Mouse (Mus musculus) neural tube, embryonic 15.5 days (tissue): ENCODE measurements around the gene Ly6g5b. TPM values are rescaled to one million over a fixed set of nuclear protein-coding genes. Genes with fewer than 3 reads are reported as not detected.

ENCODE experiments used
- ATAC-seq: fragments of 200-750 bp; cut with Nextera tagmentation; 2 replicates; pipeline ENCODE4 v1.8.0; 2017; ENCODE audit warnings: mild to moderate bottlenecking, moderate TSS enrichment, moderate library complexity; ENCODE audit not compliant: low FRiP score
- H3K27ac ChIP-seq: fragments of 300-500 bp; sonication (generic); replicated peaks from 2 replicates; pipeline ENCODE4 v1.5.1; 2015; ENCODE audit warnings: mild to moderate bottlenecking, inconsistent platforms
- H3K27me3 ChIP-seq: fragments of 300-500 bp; sonication (generic); replicated peaks from 2 replicates; pipeline ENCODE4 v1.6.1; 2015; ENCODE audit warnings: inconsistent platforms
- H3K36me3 ChIP-seq: fragments of 300-500 bp; sonication (generic); 2 replicates; pipeline ENCODE4 v1.6.1; 2015; ENCODE audit warnings: inconsistent platforms
- H3K4me1 ChIP-seq: fragments of 300-500 bp; sonication (generic); 2 replicates; pipeline ENCODE4 v1.6.1; 2015; ENCODE audit warnings: inconsistent platforms
- H3K4me2 ChIP-seq: fragments of 300-500 bp; sonication (generic); 2 replicates; pipeline ENCODE4 v1.6.1; 2015; ENCODE audit warnings: inconsistent platforms, mild to moderate bottlenecking, moderate library complexity
- H3K4me3 ChIP-seq: fragments of 300-500 bp; sonication (generic); replicated peaks from 2 replicates; pipeline ENCODE4 v1.5.1; 2015; ENCODE audit warnings: mild to moderate bottlenecking, inconsistent platforms
- H3K9ac ChIP-seq: fragments of 300-500 bp; sonication (generic); replicated peaks from 2 replicates; pipeline ENCODE4 v1.6.1; 2015; ENCODE audit warnings: mild to moderate bottlenecking, inconsistent platforms
- H3K9me3 ChIP-seq: fragments of 300-500 bp; sonication (generic); replicated peaks from 2 replicates; pipeline ENCODE4 v1.6.1; 2016; ENCODE audit warnings: inconsistent platforms
- WGBS: fragments of 180-500 bp; shearing (Covaris S2); methylation state at CpG from one replicate; pipeline ENCODE4 v1.1.7; 2015; ENCODE audit warnings: mixed read lengths; 5-methylcytosine and 5-hydroxymethylcytosine counted together
- polyA plus RNA-seq: library from polyadenylated mRNA; unstranded; fragments of >200 nt; fragmentation: Nextera tagmentation; extraction: Ambion mirVana; gene quantifications from 2 replicates; pipeline ENCODE4 v1.2.1, GENCODE M21; 2015

The Ly6g5b gene
- polyA plus RNA-seq, 1 experiment from 2014 or later: 1.5 TPM

DNA sequence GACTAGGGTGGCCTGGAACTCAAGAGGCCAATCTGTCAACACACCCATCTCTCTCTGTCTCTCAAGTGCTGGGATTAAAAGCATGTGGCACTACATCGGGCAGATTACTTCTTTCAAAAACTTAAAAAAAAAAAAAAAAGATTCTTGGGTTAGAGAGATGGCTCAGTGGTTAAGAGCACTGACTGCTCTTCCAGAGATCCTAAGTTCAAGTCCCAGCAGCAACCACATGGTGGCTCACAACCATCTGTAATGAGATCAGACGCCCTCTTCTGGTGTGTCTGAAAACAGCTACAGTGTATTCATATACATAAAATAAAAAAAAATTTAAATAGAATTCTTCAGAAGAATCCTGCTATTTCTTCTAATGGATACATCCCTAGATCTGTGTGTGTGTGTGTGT is 27.1 kb downstream of the Ly6g5b start:
- H3K9me3 ChIP-seq: no peaks in the 10 kb centered on the region
- peaks cover 22% of the 10 kb centered on the region for H3K36me3 ChIP-seq
- H3K4me3 ChIP-seq: no peak overlapping the region
- ATAC-seq: no peak
- H3K27ac ChIP-seq: no peak overlapping the region
- H3K4me2 ChIP-seq: no peak overlapping the region
- H3K9ac ChIP-seq: no peak overlapping the region
- 56% methylated on average over 2 of the region's 2 CpGs for WGBS
- no peaks in the 10 kb centered on the region for H3K27me3 ChIP-seq
- H3K4me1 ChIP-seq: peaks cover 15% of the 10 kb centered on the region

DNA sequence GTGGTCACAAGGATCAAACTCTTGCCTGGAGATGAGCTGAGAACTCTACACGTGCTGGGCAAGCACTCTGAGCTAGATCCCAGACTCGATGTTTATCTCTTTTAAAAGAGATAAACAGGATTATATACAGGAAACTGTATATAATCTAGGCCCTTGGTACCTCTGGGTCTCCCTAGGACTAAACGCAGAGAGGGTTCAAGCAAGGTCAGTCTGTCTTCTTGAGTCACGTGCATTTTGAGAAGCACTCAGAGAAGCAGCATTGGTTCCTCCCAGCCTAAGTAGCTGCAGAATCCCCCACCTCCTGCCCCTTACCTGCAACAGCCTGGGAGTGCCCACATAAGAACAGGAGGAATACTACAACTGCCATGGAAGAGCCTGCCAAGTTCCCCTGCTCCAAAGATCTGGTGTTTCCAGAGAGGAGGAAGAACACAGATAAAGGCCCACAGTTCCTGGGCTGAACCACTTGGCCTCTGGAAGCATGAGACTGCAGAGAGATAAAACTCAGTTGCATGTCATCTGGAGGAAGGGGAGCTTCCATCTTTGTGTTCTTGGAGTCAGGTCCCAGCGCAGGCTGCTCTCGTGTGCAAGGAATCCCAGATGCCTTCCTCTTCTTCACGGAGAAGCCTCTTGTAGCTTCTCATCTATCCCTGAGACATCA is 29.9 kb downstream of the Ly6g5b start, which contains the start of gene Ly6g6f:
Ly6g6f (minus strand) TSS at position 403 of the 658 bp plus-strand sequence.
- Histone ChIP-seq H3K4me1 (peaks cover 8% of the 10 kb centered on the region), H3K9me3 (no peaks in the 10 kb centered on the region), H3K4me3 (no peak within 1 kb of the TSS), H3K36me3 (no peaks in the 10 kb centered on the region), H3K9ac (no peak within 1 kb of the TSS), H3K27me3 (no peaks in the 10 kb centered on the region), H3K27ac (no peak within 1 kb of the TSS), H3K4me2 (no peak within 1 kb of the TSS)
- WGBS: 83% methylated on average over 7 of the region's 7 CpGs
- ATAC-seq: no peak

DNA sequence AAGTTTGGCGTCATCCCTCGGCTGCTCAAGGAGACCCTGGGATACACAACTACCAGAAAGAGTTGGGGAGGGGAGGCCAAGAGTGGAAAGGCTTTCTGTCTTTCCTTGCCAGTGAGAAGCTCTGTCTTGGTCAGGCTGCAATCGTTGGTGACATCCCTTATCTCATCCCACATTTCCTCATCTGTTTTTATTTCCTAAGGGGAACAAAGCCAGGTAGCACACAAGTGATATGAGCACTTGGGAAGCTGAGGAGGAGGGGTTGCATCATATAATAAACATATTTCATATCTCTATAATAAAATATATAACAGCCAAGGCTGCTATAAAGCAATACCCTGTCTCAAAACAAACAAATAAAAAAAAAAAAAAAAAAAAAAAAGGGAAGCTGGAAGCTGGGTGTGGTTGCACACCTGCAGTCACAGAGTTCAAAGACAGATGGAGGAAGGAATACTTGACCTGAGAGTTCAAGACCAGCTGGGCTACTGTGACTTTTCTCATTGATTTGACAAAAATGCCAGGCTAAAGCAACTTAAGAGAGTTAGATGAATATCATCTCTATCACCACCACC is 31.2 kb downstream of the Ly6g5b start:
- H3K36me3 ChIP-seq: no peaks in the 10 kb centered on the region

DNA sequence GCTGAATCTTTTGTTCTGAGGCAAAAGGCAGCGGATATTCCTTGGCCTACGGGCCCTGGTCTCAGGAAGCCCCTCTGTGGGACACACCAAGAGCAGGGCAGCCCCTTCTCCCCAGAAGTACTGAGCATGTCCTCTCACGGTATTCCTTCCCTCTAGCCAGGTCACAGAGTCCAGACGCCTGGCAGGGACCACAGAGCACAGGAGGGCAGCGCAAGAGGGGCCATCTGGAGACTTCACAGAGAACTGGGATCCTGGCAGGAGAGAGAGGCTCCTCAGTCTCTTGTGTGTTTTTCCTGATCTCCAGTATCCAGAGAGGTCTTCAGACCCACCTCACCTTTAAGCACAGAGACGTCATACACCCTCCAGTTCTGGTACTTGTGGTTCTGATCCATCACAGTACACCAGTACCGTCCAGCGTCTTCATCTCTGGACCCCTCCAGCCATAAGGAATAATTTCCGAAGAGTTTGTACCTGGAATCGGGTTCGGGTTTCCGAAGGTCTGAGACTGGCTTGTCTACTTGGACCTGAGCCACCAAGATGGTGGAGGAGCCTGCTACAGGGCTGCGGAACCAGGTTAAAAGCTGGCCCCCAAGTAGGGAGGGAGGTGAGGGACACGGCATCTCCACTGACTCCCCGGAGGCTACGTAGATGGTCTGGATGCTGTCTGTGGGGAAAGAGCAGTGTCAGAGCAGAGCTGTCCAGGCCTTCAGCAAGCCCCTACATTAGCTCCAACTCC is 32.2 kb downstream of the Ly6g5b start:
- H3K27me3 ChIP-seq: no peaks in the 10 kb centered on the region
- no peaks in the 10 kb centered on the region for H3K36me3 ChIP-seq
- H3K4me2 ChIP-seq: no peak overlapping the region
- no peak overlapping the region for H3K4me3 ChIP-seq
- WGBS: 91% methylated on average over 16 of the region's 16 CpGs
- ATAC-seq: no peak
- no peaks in the 10 kb centered on the region for H3K9me3 ChIP-seq
- H3K4me1 ChIP-seq: peaks cover 3% of the 10 kb centered on the region; the same call in 1 of the 2 replicates
- H3K9ac ChIP-seq: no peak overlapping the region
- no peak overlapping the region for H3K27ac ChIP-seq

More for the DNA sequence above, 31.2 kb downstream of the Ly6g5b start:
- Histone ChIP-seq H3K4me2 (no peak overlapping the region), H3K9ac (no peak overlapping the region), H3K4me1 (no peaks in the 10 kb centered on the region), H3K27ac (no peak overlapping the region), H3K4me3 (no peak overlapping the region), H3K27me3 (no peaks in the 10 kb centered on the region), H3K9me3 (no peaks in the 10 kb centered on the region)
- 85% methylated on average over 3 of the region's 3 CpGs for WGBS
- ATAC-seq: no peak

DNA sequence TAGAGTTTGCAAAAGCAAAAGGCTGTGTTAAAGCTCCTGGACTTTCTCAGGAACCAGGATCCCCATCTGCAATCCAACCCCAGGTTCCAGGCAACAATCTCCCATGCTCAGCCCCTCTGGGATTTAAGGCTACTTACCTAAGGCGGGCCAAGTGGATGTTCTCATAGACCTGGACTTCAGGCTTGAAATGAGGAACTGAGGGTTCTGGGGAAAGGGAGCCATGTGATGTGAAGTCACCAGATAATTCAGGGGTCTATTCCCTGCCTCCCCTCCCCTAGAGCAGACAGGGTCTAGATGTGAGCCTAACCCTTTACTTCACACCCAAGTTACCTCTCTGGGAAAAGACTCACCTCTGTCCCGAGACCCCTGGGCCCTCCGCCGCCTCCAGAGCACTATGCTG is 34.5 kb downstream of the Ly6g5b start:
- H3K27me3 ChIP-seq: no peaks in the 10 kb centered on the region
- H3K4me2 ChIP-seq: no peak overlapping the region
- H3K9me3 ChIP-seq: no peaks in the 10 kb centered on the region
- no peak overlapping the region for H3K27ac ChIP-seq
- ATAC-seq: no peak
- peaks cover 15% of the 10 kb centered on the region for H3K4me1 ChIP-seq
- no peaks in the 10 kb centered on the region for H3K36me3 ChIP-seq
- WGBS: 78% methylated on average over 4 of the region's 4 CpGs
- H3K4me3 ChIP-seq: no peak overlapping the region
- H3K9ac ChIP-seq: no peak overlapping the region

DNA sequence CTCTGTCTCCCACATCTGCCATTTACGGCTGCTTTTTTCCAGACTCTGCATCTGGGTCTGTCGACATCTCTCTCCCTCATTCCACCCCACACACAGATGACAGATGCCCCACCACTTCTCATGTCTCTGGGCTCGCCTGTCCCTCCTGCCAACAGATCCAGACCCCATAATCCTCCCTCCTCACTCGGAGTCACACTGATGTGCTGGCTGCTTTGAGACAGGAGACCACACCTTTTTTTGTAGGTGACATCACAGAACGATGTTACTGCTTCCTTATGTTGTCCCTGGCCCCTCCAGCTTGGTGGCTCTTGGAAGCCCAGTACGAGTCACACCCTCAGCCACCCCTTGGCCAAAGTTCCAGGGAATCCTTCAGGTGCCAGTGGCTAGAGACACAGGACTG is 35.0 kb downstream of the Ly6g5b start:
- H3K4me2 ChIP-seq: no peak overlapping the region
- H3K4me3 ChIP-seq: no peak overlapping the region
- H3K36me3 ChIP-seq: no peaks in the 10 kb centered on the region
- no peak for ATAC-seq
- H3K9me3 ChIP-seq: no peaks in the 10 kb centered on the region
- no peak overlapping the region for H3K27ac ChIP-seq
- 64% methylated on average over 6 of the region's 6 CpGs for WGBS
- no peaks in the 10 kb centered on the region for H3K27me3 ChIP-seq
- no peak overlapping the region for H3K9ac ChIP-seq
- peaks cover 15% of the 10 kb centered on the region for H3K4me1 ChIP-seq

DNA sequence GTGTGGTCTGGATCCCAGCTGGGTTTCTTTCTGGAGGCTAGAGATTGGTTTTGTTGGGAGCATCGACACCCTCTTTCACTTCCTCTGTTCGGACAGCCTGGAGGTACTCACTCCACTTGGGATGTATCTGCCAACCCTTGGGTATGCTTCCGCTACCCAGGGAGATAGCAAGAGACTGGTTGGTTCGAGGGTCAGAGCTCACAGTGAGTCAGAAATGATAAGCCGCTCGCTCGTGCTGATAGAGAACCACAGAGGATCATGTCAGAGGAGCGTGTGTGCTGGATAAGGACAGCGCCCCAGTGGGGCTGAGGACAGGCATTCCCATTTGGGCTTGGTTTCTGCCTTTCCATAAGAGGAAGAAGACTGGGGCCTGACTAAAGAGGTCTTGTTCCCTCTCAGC is 35.5 kb downstream of the Ly6g5b start:
- Histone ChIP-seq H3K27ac (no peak overlapping the region), H3K9ac (no peak overlapping the region), H3K9me3 (no peaks in the 10 kb centered on the region), H3K4me2 (no peak overlapping the region), H3K4me3 (no peak overlapping the region), H3K36me3 (no peaks in the 10 kb centered on the region), H3K4me1 (peaks cover 15% of the 10 kb centered on the region), H3K27me3 (no peaks in the 10 kb centered on the region)
- WGBS: 71% methylated on average over 9 of the region's 9 CpGs
- ATAC-seq: no peak

DNA sequence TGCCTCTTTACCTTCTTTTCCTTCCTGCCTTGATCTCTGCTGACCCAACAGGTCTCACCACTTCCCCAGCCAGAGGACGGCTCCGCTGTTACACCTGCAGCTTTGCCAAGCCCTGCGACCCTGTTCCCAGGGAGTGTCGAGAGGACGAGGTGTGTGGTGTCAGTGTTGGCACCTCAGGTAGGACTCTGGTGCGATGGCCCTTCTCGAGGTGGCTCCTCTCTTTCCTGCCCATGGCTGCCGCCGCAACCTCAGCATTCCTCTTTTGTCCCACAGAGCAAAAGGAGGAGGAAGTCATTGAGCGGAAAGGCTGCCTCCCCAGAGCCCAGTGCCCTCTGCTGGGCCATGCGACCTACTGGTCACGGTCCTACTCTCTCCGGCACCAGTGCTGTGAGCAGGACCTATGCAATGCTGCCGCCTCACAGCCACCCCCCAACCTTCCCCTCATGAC is 37.4 kb downstream of the Ly6g5b start, which contains the start of gene Ly6g6d:
Ly6g6d (minus strand) TSS at position 280 of the 448 bp plus-strand sequence.
- peak; percentile 52; the same call in 1 of the 2 replicates for ATAC-seq
- 8% methylated on average over 14 of the region's 14 CpGs for WGBS
- H3K9me3 ChIP-seq: no peaks in the 10 kb centered on the region
- H3K4me1 ChIP-seq: peaks cover 15% of the 10 kb centered on the region
- H3K4me2 ChIP-seq: peak within 1 kb of the TSS; percentile 49
- no peaks in the 10 kb centered on the region for H3K27me3 ChIP-seq
- H3K27ac ChIP-seq: no peak within 1 kb of the TSS
- 0 out of 2 replicates have a peak within 1 kb of the TSS, but pooled peaks have one; percentile 14 for H3K9ac ChIP-seq
- H3K36me3 ChIP-seq: no peaks in the 10 kb centered on the region
- peak within 1 kb of the TSS; percentile 21 for H3K4me3 ChIP-seq

DNA sequence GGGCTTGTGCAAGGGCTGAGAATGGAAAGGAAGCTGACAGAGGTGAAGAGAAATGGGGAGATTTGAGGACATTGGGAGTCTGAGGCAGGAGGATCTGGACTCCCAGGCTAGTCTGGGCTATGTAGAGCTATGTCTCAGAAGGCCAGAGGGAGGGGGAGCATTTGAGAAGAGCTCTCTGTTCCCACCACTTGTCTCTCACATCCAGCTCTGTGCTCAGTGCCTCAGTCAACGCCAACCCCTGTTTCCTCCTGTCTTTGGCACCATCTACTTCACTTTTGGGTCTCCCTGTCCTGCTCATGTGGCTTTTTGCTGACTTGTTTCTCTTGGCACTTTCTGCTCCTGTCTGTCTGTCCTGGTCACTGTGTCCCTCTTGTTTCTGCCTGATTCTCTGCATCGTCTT is 37.9 kb downstream of the Ly6g5b start:
- 19% methylated on average over 2 of the region's 2 CpGs for WGBS
- Histone ChIP-seq H3K4me2 (peak overlapping the region; percentile 49), H3K9me3 (no peaks in the 10 kb centered on the region), H3K9ac (0 out of 2 replicates have a peak overlapping the region, but pooled peaks have one; percentile 14), H3K27ac (no peak overlapping the region), H3K36me3 (no peaks in the 10 kb centered on the region), H3K27me3 (no peaks in the 10 kb centered on the region), H3K4me1 (peaks cover 15% of the 10 kb centered on the region), H3K4me3 (peak overlapping the region; percentile 21; the same call in 1 of the 2 replicates)
- peak; percentile 22; the same call in 1 of the 2 replicates for ATAC-seq

DNA sequence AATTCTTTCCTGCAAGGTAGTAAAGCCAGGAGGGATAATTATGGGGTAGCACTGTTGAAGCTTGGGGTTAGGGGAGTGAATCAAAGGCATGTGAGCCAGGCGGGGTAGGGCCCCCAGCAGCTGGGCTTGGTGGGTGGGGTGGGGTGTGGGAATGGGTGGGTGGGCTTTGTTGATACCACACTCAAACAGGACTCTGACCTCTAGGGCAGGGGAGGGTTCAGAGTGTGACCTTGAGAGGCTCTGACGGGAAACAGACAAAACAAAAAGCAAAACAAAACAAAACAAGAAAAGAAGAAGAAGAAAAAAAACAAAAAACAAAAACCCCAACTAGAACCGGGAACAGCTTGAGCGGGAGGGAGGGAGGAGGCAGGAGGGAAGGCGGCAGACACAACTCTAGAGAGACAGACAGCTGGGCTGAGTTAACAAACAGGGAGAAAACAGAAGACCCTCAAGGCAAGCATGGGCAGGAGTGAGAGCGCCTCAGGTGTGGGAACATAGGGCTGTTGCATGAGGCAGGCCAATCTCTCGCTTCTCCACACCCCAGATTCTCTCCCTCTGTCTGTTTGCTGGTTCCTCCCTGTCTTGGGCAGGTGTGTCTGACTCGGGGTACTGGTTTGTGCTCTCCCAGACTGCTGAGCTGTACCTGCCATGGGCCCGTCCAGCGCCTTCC is 38.6 kb downstream of the Ly6g5b start, which contains the start of gene Ly6g6e:
Ly6g6e (plus strand) TSS at position 396 of the 670 bp plus-strand sequence.
- no peaks in the 10 kb centered on the region for H3K27me3 ChIP-seq
- no peaks in the 10 kb centered on the region for H3K36me3 ChIP-seq
- no peak within 1 kb of the TSS for H3K27ac ChIP-seq
- 25% methylated on average over 10 of the region's 10 CpGs for WGBS
- H3K4me3 ChIP-seq: peak within 1 kb of the TSS; percentile 21
- H3K4me1 ChIP-seq: peaks cover 15% of the 10 kb centered on the region
- ATAC-seq: no peak
- H3K4me2 ChIP-seq: peak within 1 kb of the TSS; percentile 49
- H3K9ac ChIP-seq: 0 out of 2 replicates have a peak within 1 kb of the TSS, but pooled peaks have one; percentile 14
- no peaks in the 10 kb centered on the region for H3K9me3 ChIP-seq

DNA sequence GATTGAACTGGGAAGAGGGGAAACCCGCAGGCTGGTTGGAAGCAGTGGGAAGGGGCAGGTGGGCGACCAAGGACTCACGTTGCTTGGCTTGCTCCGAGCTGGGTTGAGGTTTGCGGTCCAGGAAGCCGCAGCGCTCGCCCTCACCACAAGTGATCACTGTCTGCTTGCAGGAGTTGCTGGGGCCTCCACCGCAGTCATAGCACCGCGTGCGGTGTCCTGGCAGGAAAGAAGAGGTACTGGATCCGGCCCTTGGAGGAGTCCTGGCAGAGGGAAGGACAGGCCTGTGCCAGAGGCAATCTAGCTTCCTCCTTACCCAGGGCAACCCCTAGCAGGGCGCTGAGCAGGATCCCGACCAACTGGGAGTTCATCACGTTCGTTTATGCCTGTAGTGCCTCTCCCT is 41.1 kb downstream of the Ly6g5b start:
- H3K27me3 ChIP-seq: no peaks in the 10 kb centered on the region
- H3K4me3 ChIP-seq: no peak overlapping the region
- no peaks in the 10 kb centered on the region for H3K9me3 ChIP-seq
- peaks cover 15% of the 10 kb centered on the region for H3K4me1 ChIP-seq
- H3K4me2 ChIP-seq: no peak overlapping the region
- no peak for ATAC-seq
- no peaks in the 10 kb centered on the region for H3K36me3 ChIP-seq
- no peak overlapping the region for H3K27ac ChIP-seq
- H3K9ac ChIP-seq: no peak overlapping the region
- WGBS: 40% methylated on average over 17 of the region's 17 CpGs
